Mouse (Mus musculus) neural tube, embryonic 13.5 days (tissue): ENCODE results near the gene Alpi. TPM values are rescaled to one million over a fixed set of nuclear protein-coding genes. Genes with fewer than 3 reads are reported as not detected.

Source experiments
- ATAC-seq: fragments of 200-750 bp; cut with Nextera tagmentation; 2 replicates; pipeline ENCODE4 v1.8.0; 2017; ENCODE audit warnings: low read depth, mild to moderate bottlenecking, moderate TSS enrichment, moderate library complexity
- H3K27ac ChIP-seq: fragments of 300-500 bp; sonication (generic); replicated peaks from 2 replicates; pipeline ENCODE4 v1.5.1; 2015; ENCODE audit warnings: moderate library complexity, mild to moderate bottlenecking, inconsistent platforms
- H3K27me3 ChIP-seq: fragments of 300-500 bp; sonication (generic); 2 replicates; pipeline ENCODE4 v1.6.1; 2015; ENCODE audit warnings: mild to moderate bottlenecking, inconsistent platforms
- H3K36me3 ChIP-seq: fragments of 300-500 bp; sonication (generic); 2 replicates; pipeline ENCODE4 v1.6.1; 2015; ENCODE audit warnings: mild to moderate bottlenecking, inconsistent platforms
- H3K4me1 ChIP-seq: fragments of 300-500 bp; sonication (generic); replicated peaks from 2 replicates; pipeline ENCODE4 v1.6.1; 2015; ENCODE audit warnings: inconsistent platforms
- H3K4me2 ChIP-seq: fragments of 300-500 bp; sonication (generic); 2 replicates; pipeline ENCODE4 v1.6.1; 2015; ENCODE audit warnings: inconsistent platforms, mild to moderate bottlenecking, moderate library complexity
- H3K4me3 ChIP-seq: fragments of 300-500 bp; sonication (generic); 2 replicates; pipeline ENCODE4 v1.5.1; 2015; ENCODE audit warnings: mild to moderate bottlenecking, inconsistent platforms
- H3K9ac ChIP-seq: fragments of 300-500 bp; sonication (generic); 2 replicates; pipeline ENCODE4 v1.6.1; 2015; ENCODE audit warnings: moderate library complexity, mild to moderate bottlenecking, inconsistent platforms
- H3K9me3 ChIP-seq: fragments of 300-500 bp; sonication (generic); 2 replicates; pipeline ENCODE4 v1.6.1; 2016; ENCODE audit warnings: inconsistent platforms
- whole genome bisulfite sequencing: fragments of 180-500 bp; shearing (Covaris S2); methylation state at CpG from one replicate; pipeline ENCODE4 v1.1.7; 2015; 5-methylcytosine and 5-hydroxymethylcytosine counted together
- polyA plus RNA-seq: library from polyadenylated mRNA; unstranded; fragments of >200 nt; fragmentation: Nextera tagmentation; extraction: Ambion mirVana; gene quantifications from 2 replicates; pipeline ENCODE4 v1.2.1, GENCODE M21; 2015

Gene Alpi
- polyA plus RNA-seq: not detected in 2 replicates

DNA sequence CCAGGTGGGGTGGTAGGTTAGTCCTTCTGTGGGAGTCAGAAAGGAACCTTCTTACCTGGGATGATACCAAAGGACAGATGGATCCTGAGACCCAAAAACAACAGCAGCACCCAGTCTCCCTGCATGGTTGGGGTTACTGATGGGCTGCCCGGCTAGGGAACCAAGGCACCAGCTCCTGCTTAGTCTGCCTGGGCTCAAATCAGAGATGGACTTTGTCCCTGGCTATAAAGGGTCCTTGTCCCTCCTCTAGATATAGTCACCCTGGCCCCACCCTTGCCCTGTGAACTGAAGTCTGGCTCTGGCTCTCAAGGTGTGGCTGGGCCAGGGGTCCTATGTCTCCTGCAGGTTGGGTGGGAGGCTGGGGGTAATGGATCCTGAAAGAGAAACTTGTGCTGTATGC is at the start of gene Alpi:
Alpi (minus strand) TSS at position 196 of the 400 bp plus-strand sequence.
- H3K27me3 ChIP-seq: peaks cover 23% of the 10 kb centered on the region; the same call in 1 of the 2 replicates
- WGBS: 95% methylated on average over 1 of the region's 1 CpGs
- H3K36me3 ChIP-seq: no peaks in the 10 kb centered on the region

DNA sequence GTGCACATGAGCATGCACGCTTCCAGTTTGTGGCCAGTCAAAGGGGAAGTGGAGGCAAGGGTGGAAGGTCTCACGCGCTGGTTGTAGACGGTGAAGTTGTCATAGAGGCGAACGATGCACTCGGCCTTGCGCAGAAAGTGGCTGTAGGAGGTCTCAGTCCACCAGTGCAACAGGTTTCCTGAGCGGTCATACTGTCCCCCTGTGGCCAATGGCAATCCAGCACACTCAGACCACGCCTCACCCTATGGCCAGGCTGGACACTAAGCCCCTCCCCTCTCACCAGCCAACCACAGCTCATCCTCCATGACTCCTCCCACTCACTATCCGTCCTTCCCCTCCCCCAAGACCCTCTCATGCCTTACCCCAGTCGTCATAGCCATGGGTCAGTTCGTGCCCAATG is 48.0 kb upstream of the Alpi start:
- WGBS: 22% methylated on average over 13 of the region's 13 CpGs
- Histone ChIP-seq H3K4me3 (no peak overlapping the region), H3K4me2 (no peak overlapping the region), H3K27me3 (peaks cover 78% of the 10 kb centered on the region), H3K27ac (no peak overlapping the region), H3K9me3 (no peaks in the 10 kb centered on the region), H3K4me1 (peaks cover 17% of the 10 kb centered on the region), H3K36me3 (no peaks in the 10 kb centered on the region), H3K9ac (no peak overlapping the region)
- no peak for ATAC-seq

More for the DNA sequence above, at the start of gene Alpi:
- no peaks in the 10 kb centered on the region for H3K9me3 ChIP-seq
- no peak within 1 kb of the TSS for H3K4me2 ChIP-seq
- H3K9ac ChIP-seq: no peak within 1 kb of the TSS
- H3K27ac ChIP-seq: no peak within 1 kb of the TSS
- peaks cover 6% of the 10 kb centered on the region for H3K4me1 ChIP-seq
- no peak for ATAC-seq
- no peak within 1 kb of the TSS for H3K4me3 ChIP-seq

GRCm38 (mm10) chr1:87143141-87143540 is 41.7 kb upstream of the Alpi start:
- peak; percentile 10; the same call in 1 of the 2 replicates for ATAC-seq
- Histone ChIP-seq H3K9me3 (no peaks in the 10 kb centered on the region), H3K4me2 (no peak overlapping the region), H3K4me3 (no peak overlapping the region), H3K27ac (peak overlapping the region; percentile 57; the same call in 1 of the 2 replicates), H3K9ac (no peak overlapping the region), H3K36me3 (no peaks in the 10 kb centered on the region), H3K4me1 (peaks cover 29% of the 10 kb centered on the region), H3K27me3 (peaks cover 18% of the 10 kb centered on the region; the same call in 1 of the 2 replicates)
- WGBS: 61% methylated on average over 10 of the region's 10 CpGs

DNA sequence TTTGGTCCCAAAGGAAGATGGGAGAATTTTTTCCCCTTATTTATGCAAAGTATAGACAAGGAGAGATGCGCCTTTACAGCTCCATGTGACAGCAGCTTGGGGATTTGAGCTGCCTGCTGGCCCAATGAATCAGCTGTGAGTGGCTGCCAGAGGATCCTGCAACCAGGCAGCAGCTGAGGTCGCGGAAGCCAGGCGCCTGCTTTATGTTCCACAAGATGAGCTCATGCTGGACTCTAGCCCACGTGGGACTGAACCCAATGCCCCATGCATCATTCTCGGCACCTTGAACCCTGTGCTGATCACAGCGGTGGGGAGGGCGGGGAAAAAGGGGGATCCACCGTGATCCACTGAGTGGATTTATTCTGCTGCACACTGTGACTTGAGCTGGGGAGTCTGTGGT is 41.0 kb upstream of the Alpi start:
- H3K4me3 ChIP-seq: no peak overlapping the region
- peaks cover 12% of the 10 kb centered on the region; the same call in 1 of the 2 replicates for H3K27me3 ChIP-seq
- H3K36me3 ChIP-seq: no peaks in the 10 kb centered on the region
- no peaks in the 10 kb centered on the region for H3K9me3 ChIP-seq
- peaks cover 29% of the 10 kb centered on the region for H3K4me1 ChIP-seq
- WGBS: 30% methylated on average over 9 of the region's 9 CpGs
- H3K9ac ChIP-seq: no peak overlapping the region
- H3K4me2 ChIP-seq: no peak overlapping the region
- H3K27ac ChIP-seq: peak overlapping the region; percentile 57
- peak; percentile 81 for ATAC-seq

DNA sequence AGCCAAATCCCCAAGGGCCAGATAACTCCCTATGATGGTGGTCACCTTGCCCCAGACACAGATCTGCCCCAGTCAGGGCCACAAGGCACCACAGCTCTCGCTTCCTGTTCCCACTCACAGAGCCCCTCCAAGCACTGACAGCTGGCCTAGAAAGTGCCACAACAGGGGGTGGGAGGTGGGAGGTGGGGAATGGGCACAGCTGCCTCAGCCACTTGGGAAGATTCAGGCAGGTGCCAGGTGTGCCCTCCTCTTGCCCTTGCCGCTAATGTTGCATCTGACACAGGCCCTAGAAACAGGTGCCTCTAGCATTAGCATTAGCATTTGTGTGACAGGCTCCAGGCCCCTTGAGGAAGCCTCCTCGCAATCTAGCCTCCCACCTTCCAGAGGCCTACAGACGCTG is 40.1 kb upstream of the Alpi start:
- ATAC-seq: peak; percentile 34
- 55% methylated on average over 4 of the region's 4 CpGs for WGBS
- Histone ChIP-seq H3K9ac (no peak overlapping the region), H3K4me1 (peaks cover 29% of the 10 kb centered on the region), H3K9me3 (no peaks in the 10 kb centered on the region), H3K27me3 (peaks cover 12% of the 10 kb centered on the region; the same call in 1 of the 2 replicates), H3K4me2 (no peak overlapping the region), H3K36me3 (no peaks in the 10 kb centered on the region), H3K27ac (peak overlapping the region; percentile 57; the same call in 1 of the 2 replicates), H3K4me3 (no peak overlapping the region)

DNA sequence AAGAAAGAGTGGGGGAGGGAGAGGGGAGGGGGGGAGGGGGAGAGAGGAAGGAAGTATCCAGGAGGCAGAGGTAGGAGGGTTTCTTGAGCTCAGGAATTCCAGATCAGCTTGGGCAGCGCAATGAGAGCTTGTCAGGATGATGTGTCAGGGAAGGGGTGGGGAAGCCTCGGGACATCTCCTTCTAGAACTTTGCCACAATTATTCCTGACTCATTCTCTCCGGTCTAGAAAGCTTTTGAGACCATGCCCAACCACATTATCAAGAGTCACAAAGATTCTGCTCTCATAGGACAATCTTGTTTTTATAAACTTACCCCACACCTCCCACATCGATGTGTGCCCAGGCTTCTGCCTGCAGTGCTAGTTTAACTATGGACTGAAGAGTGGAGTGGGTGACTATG is 30.4 kb upstream of the Alpi start:
- no peak overlapping the region for H3K9ac ChIP-seq
- H3K4me3 ChIP-seq: no peak overlapping the region
- peaks cover 25% of the 10 kb centered on the region for H3K27me3 ChIP-seq
- no peak overlapping the region for H3K4me2 ChIP-seq
- H3K36me3 ChIP-seq: no peaks in the 10 kb centered on the region
- H3K27ac ChIP-seq: no peak overlapping the region
- no peaks in the 10 kb centered on the region for H3K9me3 ChIP-seq
- WGBS: 90% methylated on average over 4 of the region's 4 CpGs
- no peak for ATAC-seq
- H3K4me1 ChIP-seq: peaks cover 7% of the 10 kb centered on the region

DNA sequence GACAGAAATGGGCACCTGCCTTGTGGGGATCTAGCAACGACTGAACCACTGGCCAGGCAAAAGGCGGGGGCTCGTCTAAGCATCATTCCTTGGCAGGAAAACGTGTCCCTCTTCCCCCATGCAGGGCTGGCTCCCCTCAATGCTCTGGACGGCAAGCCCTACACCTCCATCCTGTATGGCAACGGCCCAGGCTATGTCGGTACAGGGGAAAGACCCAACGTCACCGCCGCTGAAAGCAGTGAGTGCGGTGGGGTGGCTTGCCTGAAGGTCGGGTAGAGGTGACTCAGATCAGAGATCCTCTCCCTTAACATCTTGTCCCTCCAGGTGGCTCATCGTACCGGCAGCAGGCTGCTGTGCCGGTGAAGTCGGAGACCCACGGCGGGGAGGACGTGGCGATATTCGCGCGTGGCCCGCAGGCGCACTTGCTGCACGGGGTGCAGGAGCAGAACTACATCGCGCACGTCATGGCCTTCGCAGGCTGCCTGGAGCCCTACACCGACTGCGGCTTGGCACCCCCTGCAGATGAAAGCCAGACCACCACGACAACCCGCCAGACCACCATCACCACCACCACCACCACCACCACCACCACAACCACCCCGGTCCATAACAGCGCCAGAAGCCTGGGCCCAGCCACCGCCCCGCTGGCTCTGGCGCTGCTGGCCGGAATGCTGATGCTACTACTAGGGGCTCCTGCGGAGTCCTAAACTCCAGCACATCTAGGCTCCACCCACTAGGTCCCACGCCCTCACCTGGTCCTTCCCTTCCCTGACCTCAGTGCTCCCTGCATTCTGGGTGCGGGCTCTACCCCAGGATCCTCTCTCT is 26.0 kb upstream of the Alpi start:
- Histone ChIP-seq H3K4me1 (peaks cover 7% of the 10 kb centered on the region), H3K27me3 (peaks cover 39% of the 10 kb centered on the region), H3K36me3 (no peaks in the 10 kb centered on the region), H3K4me2 (peak overlapping the region; percentile 41), H3K27ac (no peak overlapping the region), H3K4me3 (peak overlapping the region; percentile 15; the same call in 1 of the 2 replicates), H3K9ac (no peak overlapping the region), H3K9me3 (no peaks in the 10 kb centered on the region)
- no peak; the same call in 1 of the 2 replicates for ATAC-seq
- WGBS: 9% methylated on average over 42 of the region's 43 CpGs

GRCm38 (mm10) chr1:87124673-87125072 is 23.3 kb upstream of the Alpi start, which contains the start of gene Akp3:
TSS of gene Akp3 (plus strand) at chr1:87124973.
- H3K27ac ChIP-seq: no peak within 1 kb of the TSS
- H3K9ac ChIP-seq: no peak within 1 kb of the TSS
- H3K27me3 ChIP-seq: peaks cover 39% of the 10 kb centered on the region
- 70% methylated on average over 6 of the region's 6 CpGs for WGBS
- H3K4me3 ChIP-seq: no peak within 1 kb of the TSS
- no peak within 1 kb of the TSS for H3K4me2 ChIP-seq
- no peak for ATAC-seq
- no peaks in the 10 kb centered on the region for H3K9me3 ChIP-seq
- H3K36me3 ChIP-seq: no peaks in the 10 kb centered on the region
- H3K4me1 ChIP-seq: peaks cover 7% of the 10 kb centered on the region

- no peaks in the 10 kb centered on the region for H3K9me3 ChIP-seq
- H3K4me3 ChIP-seq: no peak overlapping the region
- no peak overlapping the region for H3K9ac ChIP-seq
- WGBS: 69% methylated on average over 1 of the region's 1 CpGs
- H3K27ac ChIP-seq: no peak overlapping the region
- H3K36me3 ChIP-seq: no peaks in the 10 kb centered on the region
- ATAC-seq: no peak
- H3K4me2 ChIP-seq: no peak overlapping the region
- H3K4me1 ChIP-seq: no peaks in the 10 kb centered on the region
- H3K27me3 ChIP-seq: no peaks in the 10 kb centered on the region
Measured at GRCm38 (mm10) chr1:87114784-87115183, 13.4 kb upstream of the Alpi start.

DNA sequence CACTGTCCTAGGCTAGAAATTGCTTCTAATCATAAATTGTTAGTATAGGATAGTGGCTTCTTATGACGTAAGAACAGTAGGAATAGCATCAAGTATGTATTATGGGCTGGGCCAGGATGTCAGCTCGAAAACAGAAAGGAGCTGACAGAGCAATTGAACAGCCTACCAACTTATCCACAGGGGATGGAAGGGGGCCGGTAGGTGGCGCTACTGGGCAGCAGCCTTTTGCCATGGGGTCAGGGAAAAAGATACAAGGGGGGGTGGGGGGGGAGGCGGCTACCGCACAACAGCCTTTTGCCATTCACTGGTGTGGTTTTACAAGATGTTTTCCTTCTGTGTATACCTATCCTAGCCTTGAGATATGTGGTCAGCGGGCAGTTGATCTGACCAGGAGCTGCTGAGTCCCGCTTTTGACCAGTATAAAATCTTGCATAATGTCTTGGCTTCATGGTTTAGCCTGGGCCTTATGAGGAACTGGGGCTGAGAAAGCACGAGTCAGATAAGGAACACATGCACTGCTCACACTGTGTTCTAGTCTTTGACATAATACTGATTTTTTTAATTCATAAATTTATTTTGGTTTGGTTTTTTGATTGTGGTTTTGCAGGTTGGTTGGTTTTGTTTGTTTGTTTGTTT is 10.4 kb upstream of the Alpi start:
- no peak for ATAC-seq
- Histone ChIP-seq H3K4me3 (no peak overlapping the region), H3K36me3 (no peaks in the 10 kb centered on the region), H3K9me3 (no peaks in the 10 kb centered on the region), H3K27me3 (no peaks in the 10 kb centered on the region), H3K27ac (no peak overlapping the region), H3K9ac (no peak overlapping the region), H3K4me2 (no peak overlapping the region), H3K4me1 (no peaks in the 10 kb centered on the region)
- 35% methylated on average over 9 of the region's 9 CpGs for WGBS

DNA sequence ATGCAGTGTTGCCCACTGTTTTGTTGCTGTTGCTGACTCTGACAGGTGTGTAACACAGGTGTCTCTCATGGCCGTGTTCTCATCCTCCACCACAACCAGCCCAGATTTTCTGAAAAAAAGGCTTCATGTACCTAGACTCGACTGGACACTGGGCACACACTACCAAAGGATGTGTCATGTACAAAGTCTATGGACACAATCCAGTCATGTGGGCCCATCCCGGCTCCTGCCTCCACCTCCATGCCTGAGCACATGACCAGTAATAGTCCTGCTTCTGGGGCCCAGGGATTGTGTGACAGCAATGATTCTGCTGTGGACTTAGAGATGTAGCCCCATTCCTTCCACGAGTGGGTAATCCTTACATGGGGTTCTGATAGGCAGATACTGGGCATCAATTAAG is 7.2 kb upstream of the Alpi start:
- Histone ChIP-seq H3K4me1 (no peaks in the 10 kb centered on the region), H3K9ac (no peak overlapping the region), H3K4me3 (no peak overlapping the region), H3K9me3 (no peaks in the 10 kb centered on the region), H3K36me3 (no peaks in the 10 kb centered on the region), H3K4me2 (no peak overlapping the region), H3K27ac (no peak overlapping the region), H3K27me3 (no peaks in the 10 kb centered on the region)
- WGBS: 91% methylated on average over 4 of the region's 4 CpGs
- ATAC-seq: no peak

DNA sequence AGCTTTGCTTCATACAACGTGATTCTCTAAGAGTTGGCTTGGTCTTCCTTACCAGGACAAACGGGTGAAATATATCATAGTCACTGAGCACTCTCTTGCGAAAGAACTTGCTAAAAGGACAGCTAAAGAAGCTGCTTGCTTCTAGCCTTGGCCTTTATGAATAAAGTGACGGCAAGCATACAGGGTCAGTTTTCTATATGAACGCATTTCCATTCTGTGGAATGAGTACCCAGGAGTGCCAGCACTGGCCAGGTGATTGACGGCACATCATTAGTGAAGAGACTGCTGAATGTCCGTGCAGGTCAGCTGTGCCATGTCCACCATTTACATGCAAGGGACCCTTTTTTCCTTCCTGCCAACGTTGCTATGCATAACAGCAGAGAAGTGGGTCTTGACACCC is 5.1 kb upstream of the Alpi start:
- Histone ChIP-seq H3K36me3 (no peaks in the 10 kb centered on the region), H3K9me3 (no peaks in the 10 kb centered on the region), H3K4me3 (no peak overlapping the region), H3K4me2 (no peak overlapping the region), H3K27ac (no peak overlapping the region), H3K4me1 (no peaks in the 10 kb centered on the region), H3K9ac (no peak overlapping the region), H3K27me3 (no peaks in the 10 kb centered on the region)
- WGBS: 76% methylated on average over 8 of the region's 8 CpGs
- ATAC-seq: no peak
